Mouse (Mus musculus) midbrain, postnatal 0 days (tissue): Measurements from ENCODE around the gene Rhov. TPM values are rescaled to one million over a fixed set of nuclear protein-coding genes. Genes with fewer than 3 reads are reported as not detected.

Experiments used
- ATAC-seq: fragments of 200-750 bp; cut with Nextera tagmentation; 2 replicates; pipeline ENCODE4 v1.8.0; 2017; ENCODE audit warnings: moderate number of reproducible peaks, mild to moderate bottlenecking, moderate TSS enrichment, moderate library complexity; ENCODE audit not compliant: low FRiP score
- DNase-seq: peaks from one replicate; pipeline ENCODE4 v3.0.0-alpha.2; 2015; ENCODE audit warnings: low spot score
- H3K27ac ChIP-seq: fragments of 300-500 bp; sonication (generic); 2 replicates; pipeline ENCODE4 v1.5.1; 2014; ENCODE audit warnings: low read depth, mild to moderate bottlenecking, low read length, mixed read lengths
- H3K27me3 ChIP-seq: fragments of 300-500 bp; sonication (generic); 2 replicates; pipeline ENCODE4 v1.6.1; 2014; ENCODE audit warnings: low read length, control low read depth, mixed read lengths; ENCODE audit not compliant: insufficient read depth
- H3K36me3 ChIP-seq: fragments of 300-500 bp; sonication (generic); 2 replicates; pipeline ENCODE4 v1.6.1; 2014; ENCODE audit warnings: low read length, control low read depth, mixed read lengths; ENCODE audit not compliant: insufficient read depth
- H3K4me1 ChIP-seq: fragments of 300-500 bp; sonication (generic); 2 replicates; pipeline ENCODE4 v1.6.1; 2014; ENCODE audit warnings: mild to moderate bottlenecking, control low read depth, antibody characterized with exemption, low read length, mixed read lengths; ENCODE audit not compliant: insufficient read depth
- H3K4me2 ChIP-seq: fragments of 300-500 bp; sonication (generic); 2 replicates; pipeline ENCODE4 v1.6.1; 2014; ENCODE audit warnings: low read depth, mild to moderate bottlenecking, low read length, mixed read lengths; ENCODE audit not compliant: poor library complexity, severe bottlenecking
- H3K4me3 ChIP-seq: fragments of 300-500 bp; sonication (generic); 2 replicates; pipeline ENCODE4 v1.5.1; 2014; ENCODE audit warnings: low read depth, mild to moderate bottlenecking, low read length, moderate library complexity
- H3K9ac ChIP-seq: fragments of 300-500 bp; sonication (generic); replicated peaks from 2 replicates; pipeline ENCODE4 v1.6.1; 2014; ENCODE audit warnings: mild to moderate bottlenecking, low read length, moderate library complexity, mixed read lengths; ENCODE audit not compliant: poor library complexity, severe bottlenecking
- H3K9me3 ChIP-seq: fragments of 300-500 bp; sonication (generic); 2 replicates; pipeline ENCODE4 v1.6.1; 2016; ENCODE audit warnings: low read length, control low read depth
- CTCF ChIP-seq: IDR thresholded peaks from 2 replicates; pipeline ENCODE4 v1.5.1; 2016; ENCODE audit warnings: antibody characterized with exemption, mild to moderate bottlenecking
- WGBS: fragments of 180-500 bp; shearing (Covaris S2); extraction: QIAGEN DNeasy Blood & Tissue Kit; methylation state at CpG from one replicate; pipeline ENCODE4 v1.1.7; 2014; 5-methylcytosine and 5-hydroxymethylcytosine counted together
- polyA plus RNA-seq: library from polyadenylated mRNA; unstranded; fragments of >200 nt; fragmentation: Nextera tagmentation; extraction: Ambion mirVana; gene quantifications from 2 replicates; pipeline ENCODE4 v1.2.1, GENCODE M21; 2015
- total RNA-seq: library from RNA; depleted of rRNA; stranded (reverse); fragments of >200 nt; gene quantifications from 2 replicates; pipeline ENCODE4 v1.2.3, GENCODE M21; 2014

Rhov gene
- total and polyA plus RNA-seq, 2 experiments from 2014 or later = 32.7 to 37.7 TPM

GRCm38 (mm10) chr2:119263813-119264212 lies 7.3 kb downstream of the Rhov start:
- 79% methylated on average over 5 of the region's 5 CpGs for WGBS
- no peaks in the 10 kb centered on the region for H3K36me3 ChIP-seq
- no peak for ATAC-seq

DNA sequence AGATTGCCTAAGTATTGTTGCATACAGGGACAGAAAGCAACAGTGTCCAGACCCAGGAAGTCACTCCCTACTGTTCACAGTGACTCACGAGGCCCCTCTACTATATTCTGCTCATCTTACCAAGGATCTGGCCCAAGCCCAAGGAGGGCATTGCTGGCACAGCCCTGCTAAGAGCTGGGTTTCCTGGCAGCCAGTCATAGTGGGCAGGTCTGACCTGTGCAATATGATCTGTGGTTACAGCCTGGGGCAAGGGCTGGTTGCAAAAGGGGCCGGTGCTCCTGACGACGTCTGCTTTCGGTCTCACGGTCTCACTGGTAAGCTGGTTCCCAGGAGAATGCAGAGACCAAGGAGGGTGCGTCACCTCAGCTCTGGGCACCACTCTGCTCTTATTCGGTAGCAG lies 8.1 kb downstream of the Rhov start:
- no peaks in the 10 kb centered on the region for H3K27me3 ChIP-seq
- WGBS = 42% methylated on average over 8 of the region's 8 CpGs
- no peaks in the 10 kb centered on the region for H3K4me1 ChIP-seq
- H3K9me3 ChIP-seq = no peaks in the 10 kb centered on the region
- no peak overlapping the region for H3K4me2 ChIP-seq
- H3K9ac ChIP-seq = no peak overlapping the region
- peak; percentile 71 for DNase-seq
- no peak overlapping the region for H3K4me3 ChIP-seq
- H3K36me3 ChIP-seq = no peaks in the 10 kb centered on the region
- 0 out of 2 replicates have a peak, but pooled peaks have one; percentile 52 for ATAC-seq
- no peak for TF ChIP-seq CTCF
- H3K27ac ChIP-seq = no peak overlapping the region

More at GRCm38 (mm10) chr2:119263813-119264212, 7.3 kb downstream of the Rhov start:
- Histone ChIP-seq H3K9me3 (no peaks in the 10 kb centered on the region), H3K9ac (no peak overlapping the region), H3K4me1 (0 out of 2 replicates have a peak, but pooled peaks cover 3% of the 10 kb centered on the region), H3K27ac (no peak overlapping the region), H3K4me2 (no peak overlapping the region), H3K4me3 (no peak overlapping the region), H3K27me3 (no peaks in the 10 kb centered on the region)
- no peak for DNase-seq
- TF ChIP-seq CTCF = no peak

GRCm38 (mm10) chr2:119261326-119261725 lies 9.7 kb downstream of the Rhov start:
- Histone ChIP-seq H3K27me3 (no peaks in the 10 kb centered on the region), H3K4me1 (no peaks in the 10 kb centered on the region), H3K9ac (no peak overlapping the region), H3K27ac (no peak overlapping the region), H3K4me2 (no peak overlapping the region), H3K36me3 (no peaks in the 10 kb centered on the region), H3K4me3 (no peak overlapping the region), H3K9me3 (no peaks in the 10 kb centered on the region)
- no peak for TF ChIP-seq CTCF
- WGBS = 35% methylated on average over 2 of the region's 2 CpGs
- no peak for ATAC-seq
- DNase-seq = peak; percentile 42

GRCm38 (mm10) chr2:119260518-119260917 lies 10.6 kb downstream of the Rhov start:
- Histone ChIP-seq H3K9ac (no peak overlapping the region), H3K27ac (no peak overlapping the region), H3K36me3 (no peaks in the 10 kb centered on the region), H3K4me2 (no peak overlapping the region), H3K9me3 (no peaks in the 10 kb centered on the region), H3K4me3 (no peak overlapping the region), H3K27me3 (peaks cover under 1% of the 10 kb centered on the region; the same call in 1 of the 2 replicates), H3K4me1 (no peaks in the 10 kb centered on the region)
- ATAC-seq (no peak), DNase-seq (no peak)
- TF ChIP-seq CTCF = no peak
- WGBS = 67% methylated on average over 1 of the region's 1 CpGs

DNA sequence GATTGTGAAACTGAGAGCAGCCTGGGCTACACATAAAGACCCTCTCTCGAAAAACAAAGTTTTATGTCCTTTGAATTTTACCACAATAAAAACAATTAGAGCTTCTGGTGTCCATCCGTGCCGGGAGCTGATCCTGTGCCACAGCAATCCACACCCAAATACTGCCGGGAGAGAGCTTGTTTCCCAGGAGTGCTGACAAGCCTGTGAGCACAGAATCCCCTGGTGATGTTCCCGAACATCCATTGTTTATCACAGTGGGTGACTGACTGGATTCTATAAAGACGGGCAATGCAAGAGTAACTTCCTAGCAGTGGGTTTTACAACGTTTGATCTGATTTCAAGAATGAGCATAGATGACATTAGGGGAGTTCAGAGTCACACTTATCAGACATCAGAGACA lies 16.1 kb downstream of the Rhov start:
- no peaks in the 10 kb centered on the region for H3K4me1 ChIP-seq
- DNase-seq (no peak), ATAC-seq (no peak)
- no peak overlapping the region for H3K9ac ChIP-seq
- H3K4me3 ChIP-seq = no peak overlapping the region
- no peaks in the 10 kb centered on the region for H3K36me3 ChIP-seq
- TF ChIP-seq CTCF = no peak
- H3K4me2 ChIP-seq = no peak overlapping the region
- peaks cover 6% of the 10 kb centered on the region; the same call in 1 of the 2 replicates for H3K27me3 ChIP-seq
- no peaks in the 10 kb centered on the region for H3K9me3 ChIP-seq
- 4% methylated on average over 7 of the region's 7 CpGs for WGBS
- H3K27ac ChIP-seq = no peak overlapping the region

GRCm38 (mm10) chr2:119250826-119251478 lies 20.1 kb downstream of the Rhov start:
- Histone ChIP-seq H3K9ac (no peak overlapping the region), H3K4me3 (no peak overlapping the region), H3K27me3 (peaks cover 6% of the 10 kb centered on the region; the same call in 1 of the 2 replicates), H3K36me3 (no peaks in the 10 kb centered on the region), H3K4me1 (no peaks in the 10 kb centered on the region), H3K9me3 (no peaks in the 10 kb centered on the region), H3K4me2 (no peak overlapping the region), H3K27ac (no peak overlapping the region)
- WGBS = 19% methylated on average over 11 of the region's 11 CpGs
- ATAC-seq (no peak), DNase-seq (peak; percentile 82)
- peak; percentile 84 for TF ChIP-seq CTCF
